Mouse (Mus musculus): ENCODE measurements around the gene Lrtm1. TPM values are rescaled to one million over a fixed set of nuclear protein-coding genes. Genes with fewer than 3 reads are reported as not detected.

Lrtm1 gene
- total RNA-seq (2021) = 100 to 1,000 TPM; 171 to 183 TPM

GRCm38 (mm10) chr14:29017883-29018282, at the start of gene Lrtm1:
TSS of gene Lrtm1 (plus strand) at chr14:29018208.
- peak; percentile 19 for DNase-seq (ENCODE audit: low spot score)
- intact Hi-C loops (cut with DNase I) = no loop called here

- intact Hi-C loops (cut with DNase I) = no loop called here
- DNase-seq (ENCODE audit: low spot score) = no peak
These were observed 48.8 kb upstream of the Lrtm1 start for GRCm38 (mm10) chr14:28969247-28969646.

DNA sequence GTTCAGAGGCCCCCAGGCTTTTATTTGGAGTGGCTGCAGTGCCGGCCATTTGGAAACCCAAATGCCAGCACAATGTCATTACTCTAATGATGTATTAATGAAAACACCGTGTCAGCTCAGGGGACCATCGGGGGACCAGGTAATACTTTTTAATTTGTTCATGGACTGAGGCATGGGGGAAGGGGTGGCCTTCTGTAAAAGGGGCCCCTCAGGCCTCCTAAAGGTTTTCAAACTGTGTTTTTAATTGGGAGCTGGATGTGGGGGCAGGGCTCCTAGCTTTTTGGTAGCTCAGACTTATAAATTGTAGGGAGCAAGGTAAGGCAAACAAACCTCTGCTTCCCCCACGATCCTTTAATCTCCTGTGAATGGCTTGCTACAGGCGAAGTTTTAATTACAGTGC, 45.4 kb upstream of the Lrtm1 start:
- no peak for DNase-seq (ENCODE audit: low spot score)
- intact Hi-C loops (cut with DNase I) = no loop called here

DNA sequence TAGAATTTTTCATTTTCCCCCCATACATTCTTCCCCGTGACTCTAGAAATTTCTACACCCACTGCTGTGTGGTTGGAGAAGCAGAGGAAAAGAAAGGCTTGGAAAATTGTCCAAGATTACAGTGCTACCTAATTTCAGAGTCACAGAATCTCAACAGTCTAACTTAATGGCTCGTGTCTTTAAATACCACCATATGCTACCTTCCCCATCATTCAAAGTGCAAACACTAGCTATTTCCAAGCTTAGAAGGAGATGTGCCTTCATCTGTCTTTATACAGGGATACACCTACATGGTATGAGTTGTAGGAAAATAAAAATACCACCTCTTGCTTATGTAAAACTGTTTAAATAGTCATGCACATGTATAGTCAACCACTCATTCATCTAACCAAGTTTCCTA, 38.8 kb upstream of the Lrtm1 start:
- intact Hi-C loops (cut with DNase I) = no loop called here
- no peak for DNase-seq (ENCODE audit: low spot score)

DNA sequence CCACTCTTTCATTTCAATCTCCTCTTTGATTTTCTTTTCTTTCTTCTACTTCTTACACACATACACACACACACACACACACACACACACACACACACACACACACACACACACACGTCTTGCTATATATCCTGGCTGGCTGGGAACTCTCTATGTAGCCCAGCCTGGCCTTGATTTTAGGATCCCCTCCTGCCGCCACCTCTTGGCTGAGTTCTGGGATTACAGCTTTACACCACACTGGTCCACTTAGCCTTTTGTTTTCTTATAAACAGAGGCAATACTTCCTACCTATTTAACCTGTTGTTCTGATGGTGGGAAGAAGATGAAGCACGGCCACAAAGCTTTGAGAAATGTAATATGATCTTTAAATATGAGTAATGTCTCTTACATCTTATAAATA, 37.5 kb upstream of the Lrtm1 start:
- intact Hi-C loops (cut with DNase I) = no loop called here
- DNase-seq (ENCODE audit: low spot score) = no peak

GRCm38 (mm10) chr14:28984276-28984675, 33.7 kb upstream of the Lrtm1 start:
- intact Hi-C loops (cut with DNase I) = no loop called here
- DNase-seq (ENCODE audit: low spot score) = no peak

DNA sequence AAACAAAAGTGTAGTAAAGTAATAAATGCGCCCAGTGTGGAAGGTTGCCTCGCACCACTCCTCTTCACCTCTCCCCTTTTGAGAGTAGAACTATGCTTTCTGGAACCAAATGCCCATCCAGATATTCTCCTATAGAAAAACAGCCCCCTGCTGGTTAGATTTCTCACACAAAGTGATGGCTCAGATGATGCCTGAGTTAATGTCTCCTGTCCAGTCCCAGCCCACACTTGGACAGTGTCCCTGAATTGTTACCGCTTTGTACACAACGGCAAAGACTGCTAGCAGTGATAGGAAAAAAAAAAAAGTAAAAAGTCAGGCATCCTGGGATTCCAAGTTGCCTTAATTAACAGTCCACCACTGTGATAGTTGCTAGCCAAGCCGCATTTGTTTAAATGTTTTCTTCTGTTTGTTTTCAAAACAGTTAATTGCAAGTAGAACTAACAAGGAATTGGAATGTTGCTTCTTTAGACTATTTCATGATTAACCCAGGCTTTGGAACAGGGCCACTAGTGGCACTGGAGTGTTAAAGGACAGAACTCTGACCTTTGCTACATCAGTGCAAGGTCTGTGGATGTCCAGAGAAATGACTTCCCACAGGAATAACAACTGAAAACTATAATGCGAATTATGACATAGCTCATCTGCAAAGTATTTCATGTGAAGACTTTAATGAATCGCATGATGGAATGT, 29.7 kb upstream of the Lrtm1 start:
- intact Hi-C loops (cut with DNase I) = no loop called here

GRCm38 (mm10) chr14:28996569-28996968, 21.4 kb upstream of the Lrtm1 start:
- intact Hi-C loops (cut with DNase I) = no loop called here
- DNase-seq (ENCODE audit: low spot score) = no peak

More for the DNA sequence above, 29.7 kb upstream of the Lrtm1 start:
- no peak for DNase-seq (ENCODE audit: low spot score)

GRCm38 (mm10) chr14:29005228-29005840, 12.7 kb upstream of the Lrtm1 start:
- intact Hi-C loops (cut with DNase I) = no loop called here
- no peak for DNase-seq (ENCODE audit: low spot score)

- no peak for DNase-seq (ENCODE audit: low spot score)
- intact Hi-C loops (cut with DNase I) = no loop called here
These were observed 8.4 kb upstream of the Lrtm1 start for GRCm38 (mm10) chr14:29009644-29010043.

- intact Hi-C loops (cut with DNase I) = no loop called here
- DNase-seq (ENCODE audit: low spot score) = no peak
These were observed 4.8 kb upstream of the Lrtm1 start for GRCm38 (mm10) chr14:29013161-29013560.

DNA sequence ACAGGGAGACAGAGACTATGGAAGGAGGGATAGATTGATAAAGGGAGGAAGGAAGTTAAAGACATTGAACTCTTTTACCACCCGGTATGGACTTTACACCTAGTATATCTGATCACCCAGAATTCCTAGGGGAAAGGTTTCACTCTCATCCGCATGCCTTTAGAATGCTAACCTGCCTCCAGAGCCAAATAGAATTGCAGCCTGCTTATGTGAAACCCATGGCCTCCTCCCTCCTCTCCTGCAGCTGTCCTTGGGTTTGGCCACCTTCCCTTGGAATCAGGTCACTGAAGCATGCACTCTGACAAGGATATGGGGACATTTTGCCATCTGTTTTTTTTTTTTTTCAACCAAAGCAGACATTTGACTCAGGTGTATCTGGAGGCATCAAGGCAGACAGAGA, 3.3 kb upstream of the Lrtm1 start:
- no peak for DNase-seq (ENCODE audit: low spot score)

DNA sequence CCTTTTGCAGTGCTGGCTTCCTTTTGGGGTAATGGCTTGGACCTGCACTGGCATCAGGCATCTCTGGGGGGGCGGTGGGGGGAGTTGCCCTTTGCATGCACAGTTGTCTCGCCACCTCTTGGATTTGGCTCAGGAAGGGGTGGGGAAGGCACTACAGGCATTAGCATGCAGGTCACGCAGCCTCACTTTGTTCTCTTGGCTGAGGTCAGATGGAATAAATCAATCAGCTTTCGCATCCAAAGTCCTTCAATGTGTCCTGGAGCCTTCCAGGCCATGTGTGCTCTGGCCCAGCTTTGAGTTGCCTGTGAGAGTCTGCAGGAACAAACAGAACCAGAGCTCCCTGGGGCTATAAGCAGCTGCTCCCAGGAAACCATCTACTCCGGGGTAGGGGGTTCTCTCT, 2.1 kb upstream of the Lrtm1 start:
- DNase-seq (ENCODE audit: low spot score) = no peak
- intact Hi-C loops (cut with DNase I) = no loop called here

More for the DNA sequence above, 3.3 kb upstream of the Lrtm1 start:
- intact Hi-C loops (cut with DNase I) = no loop called here

DNA sequence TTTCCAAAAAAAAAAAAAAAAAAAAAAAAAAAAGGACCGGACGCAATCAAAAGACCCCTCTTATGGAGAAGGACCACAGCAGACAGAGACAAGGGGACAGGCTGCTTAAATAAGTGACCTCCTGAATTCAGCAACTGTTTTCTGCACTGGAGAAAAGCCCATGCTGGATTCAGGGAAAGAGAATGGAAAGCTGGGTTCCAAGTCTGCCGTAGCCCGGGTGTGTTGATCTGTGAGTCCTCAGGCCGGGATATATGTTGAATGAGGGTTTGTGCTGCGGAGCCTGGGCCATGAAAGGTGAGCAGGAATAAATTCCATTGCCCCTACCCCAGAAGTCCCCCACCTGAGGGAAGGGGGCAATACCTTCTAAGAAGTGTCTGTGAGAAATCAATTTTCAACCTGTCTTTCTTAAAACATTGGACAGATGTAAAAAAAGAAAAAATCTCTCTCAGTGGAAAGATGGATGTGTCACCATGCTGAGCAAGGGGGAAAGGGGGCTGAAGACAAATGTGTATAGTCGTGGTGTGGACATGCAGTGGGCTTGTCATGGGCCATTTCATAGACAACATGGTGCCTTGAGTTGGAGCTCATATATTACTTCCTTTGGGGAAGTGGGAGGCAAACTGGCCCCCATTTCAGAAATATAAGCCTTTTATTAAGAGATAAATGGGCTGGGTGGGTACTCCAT, 450 bp downstream of the Lrtm1 start:
- DNase-seq (ENCODE audit: low spot score) = no peak
- intact Hi-C loops (cut with DNase I) = no loop called here

- intact Hi-C loops (cut with DNase I) = no loop called here
- no peak for DNase-seq (ENCODE audit: low spot score)
These were observed 3.3 kb downstream of the Lrtm1 start for GRCm38 (mm10) chr14:29021295-29021694.

GRCm38 (mm10) chr14:29023246-29023645, 5.2 kb downstream of the Lrtm1 start:
- intact Hi-C loops (cut with DNase I) = no loop called here
- no peak for DNase-seq (ENCODE audit: low spot score)

DNA sequence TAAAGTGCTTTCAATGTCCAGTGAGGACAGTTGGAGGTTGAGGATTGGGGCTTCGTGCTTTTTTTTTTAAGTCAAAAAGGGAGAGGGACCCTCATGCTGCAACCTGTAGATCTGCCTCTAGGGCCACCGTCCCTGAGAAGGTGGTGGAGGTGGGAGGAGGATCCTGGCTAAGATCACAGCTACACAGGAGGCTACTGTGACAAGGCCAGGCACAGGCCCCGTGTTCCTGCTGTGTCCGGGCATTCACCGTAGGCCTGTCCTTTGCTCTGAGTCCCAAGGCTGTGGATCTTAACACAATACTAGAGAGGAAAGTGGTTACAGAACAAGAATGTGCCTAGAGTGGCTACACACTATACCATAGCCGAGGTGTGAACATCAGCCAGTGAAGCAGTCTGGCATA, 7.3 kb downstream of the Lrtm1 start:
- no peak for DNase-seq (ENCODE audit: low spot score)
- intact Hi-C loops (cut with DNase I) = no loop called here

DNA sequence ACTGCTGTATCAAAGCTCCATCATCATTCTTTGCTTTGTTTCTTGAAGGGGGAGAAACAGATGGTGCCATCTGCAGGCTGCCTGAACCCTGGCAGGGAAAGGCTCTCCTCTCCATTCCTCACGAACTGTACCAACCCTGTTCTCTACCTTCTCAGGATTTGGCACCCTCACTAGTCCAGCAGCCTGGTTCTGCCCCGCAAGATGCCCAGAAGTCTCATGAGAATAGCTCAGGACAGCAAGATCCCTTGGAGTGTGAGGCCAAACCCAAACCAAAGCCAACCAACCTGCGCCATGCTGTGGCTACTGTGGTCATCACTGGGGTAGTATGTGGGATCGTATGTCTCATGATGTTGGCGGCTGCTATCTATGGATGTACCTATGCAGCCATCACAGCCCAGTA, 9.3 kb downstream of the Lrtm1 start:
- intact Hi-C loops (cut with DNase I) = no loop called here
- DNase-seq (ENCODE audit: low spot score) = no peak

- intact Hi-C loops (cut with DNase I) = no loop called here
These were observed 10.5 kb downstream of the Lrtm1 start for GRCm38 (mm10) chr14:29028391-29029106.

GRCm38 (mm10) chr14:29029107-29029469, 11.1 kb downstream of the Lrtm1 start:
- no peak for DNase-seq (ENCODE audit: low spot score)

More at GRCm38 (mm10) chr14:29028391-29029106, 10.5 kb downstream of the Lrtm1 start:
- DNase-seq (ENCODE audit: low spot score) = no peak

More at GRCm38 (mm10) chr14:29029107-29029469, 11.1 kb downstream of the Lrtm1 start:
- intact Hi-C loops (cut with DNase I) = no loop called here
